Mouse (Mus musculus) CH12.LX (cell line): ENCODE data around the gene Sbpl. TPM values are rescaled to one million over a fixed set of nuclear protein-coding genes. Genes with fewer than 3 reads are reported as not detected.
"Not testable (repeated sequence)": the region's sequence is repeated elsewhere in the genome, so short reads cannot be mapped to it uniquely, and the experiment has no call there.

Experiments used
- DNase-seq: peaks from one replicate; pipeline ENCODE4 v3.0.0-alpha.2; 2013; ENCODE audit errors: extremely low read depth
- H3K27ac ChIP-seq: 2 replicates; pipeline ENCODE4 v1.5.1; 2012; ENCODE audit warnings: low read depth, mild to moderate bottlenecking, control low read depth, moderate library complexity; ENCODE audit not compliant: insufficient read depth
- H3K27me3 ChIP-seq: replicated peaks from 2 replicates; pipeline ENCODE3; 2012; ENCODE audit warnings: inconsistent platforms
- H3K36me3 ChIP-seq, 2 experiments: replicated peaks in 1 of 2; 2 replicates each; pipeline versions ENCODE3 to v1.6.1; 2012; ENCODE audit warnings: inconsistent platforms in 1 of 2, low read length in 1 of 2, mild to moderate bottlenecking in 1 of 2, mixed read lengths in 1 of 2, moderate library complexity in 1 of 2; ENCODE audit not compliant: control insufficient read depth in 1 of 2, insufficient read depth in 1 of 2
- H3K4me1 ChIP-seq, 2 experiments: 2 replicates each; pipeline ENCODE4 v1.6.1; 2012; ENCODE audit warnings: inconsistent platforms in 1 of 2, moderate library complexity in 1 of 2; ENCODE audit not compliant: insufficient read depth in 2 of 2, control insufficient read depth in 1 of 2
- H3K4me2 ChIP-seq: 2 replicates; pipeline ENCODE4 v1.6.1; 2012; ENCODE audit warnings: low read depth, mild to moderate bottlenecking, control low read depth; ENCODE audit not compliant: poor library complexity, insufficient read depth, severe bottlenecking
- H3K4me3 ChIP-seq, 3 experiments: fragments of 150-350 bp in 1 of 3; sonication (generic) in 1 of 3; replicated peaks in 1 of 3; 2 replicates each; pipeline versions ENCODE3 to v1.5.1; 2011 to 2012; ENCODE audit warnings: low read depth in 2 of 3, low read length in 2 of 3, mild to moderate bottlenecking in 2 of 3, moderate library complexity in 2 of 3, control low read depth in 1 of 3, improper control_type of control experiment in 1 of 3, inconsistent platforms in 1 of 3, mixed read lengths in 1 of 3; ENCODE audit not compliant: poor library complexity in 1 of 3
- H3K79me2 ChIP-seq: replicated peaks from 2 replicates; pipeline ENCODE4 v1.6.1; 2012; ENCODE audit warnings: mild to moderate bottlenecking, moderate library complexity; ENCODE audit not compliant: control insufficient read depth, poor library complexity, insufficient read depth, severe bottlenecking; ENCODE audit errors: extremely low read depth
- H3K9ac ChIP-seq: 2 replicates; pipeline ENCODE4 v1.6.1; 2012; ENCODE audit warnings: low read depth, mild to moderate bottlenecking, control low read depth, moderate library complexity; ENCODE audit not compliant: insufficient read depth
- H3K9me3 ChIP-seq: replicated peaks from 2 replicates; pipeline ENCODE3; 2012; ENCODE audit warnings: low read length, inconsistent platforms, mixed read lengths
- BHLHE40 ChIP-seq: IDR thresholded peaks from 2 replicates; pipeline ENCODE4 v1.6.1; 2011; ENCODE audit warnings: mild to moderate bottlenecking, low read depth, low read length, improper control_type of control experiment
- CHD1 ChIP-seq: IDR thresholded peaks from 2 replicates; pipeline ENCODE4 v1.6.1; 2012; ENCODE audit warnings: low read depth, low read length, improper control_type of control experiment, inconsistent platforms
- CHD2 ChIP-seq: IDR thresholded peaks from 2 replicates; pipeline ENCODE4 v1.6.1; 2011; ENCODE audit warnings: low read length, improper control_type of control experiment
- CTCF ChIP-seq, 2 experiments: IDR thresholded peaks in 1 of 2; conservative IDR thresholded peaks in 1 of 2; 2 replicates each; pipeline ENCODE4 v1.5.1; 2011 to 2012; ENCODE audit warnings: low read depth in 2 of 2, low read length in 2 of 2, improper control_type of control experiment in 1 of 2, inconsistent platforms in 1 of 2, mild to moderate bottlenecking in 1 of 2, moderate library complexity in 1 of 2
- ELF1 ChIP-seq: IDR thresholded peaks from 2 replicates; pipeline ENCODE4 v1.6.1; 2014; ENCODE audit warnings: low read depth, mild to moderate bottlenecking, inconsistent platforms, low read length, improper control_type of control experiment
- EP300 ChIP-seq: IDR thresholded peaks from 2 replicates; pipeline ENCODE4 v1.6.1; 2011; ENCODE audit warnings: low read length, improper control_type of control experiment
- GABPA ChIP-seq: IDR thresholded peaks from 2 replicates; pipeline ENCODE4 v1.6.1; 2012; ENCODE audit warnings: low read depth, low read length, improper control_type of control experiment, inconsistent platforms; ENCODE audit not compliant: insufficient replicate concordance
- IRF4 ChIP-seq: IDR thresholded peaks from 2 replicates; pipeline ENCODE4 v1.6.1; 2014; ENCODE audit warnings: low read depth, mild to moderate bottlenecking, inconsistent platforms, low read length, improper control_type of control experiment
- JUN ChIP-seq: IDR thresholded peaks from 2 replicates; pipeline ENCODE4 v1.6.1; 2011; ENCODE audit warnings: low read depth, mild to moderate bottlenecking, low read length, improper control_type of control experiment, moderate library complexity; ENCODE audit not compliant: insufficient read depth
- KAT2A ChIP-seq: IDR thresholded peaks from 2 replicates; pipeline ENCODE4 v1.6.1; 2012; ENCODE audit warnings: low read length, improper control_type of control experiment, inconsistent platforms; ENCODE audit not compliant: insufficient replicate concordance
- MAX ChIP-seq: IDR thresholded peaks from 2 replicates; pipeline ENCODE4 v1.6.1; 2011; ENCODE audit warnings: low read length, improper control_type of control experiment
- NRF1 ChIP-seq: IDR thresholded peaks from 2 replicates; pipeline ENCODE4 v1.6.1; 2014; ENCODE audit warnings: low read depth, mild to moderate bottlenecking, inconsistent platforms, low read length, improper control_type of control experiment, moderate library complexity
- PAX5 ChIP-seq: IDR thresholded peaks from 2 replicates; pipeline ENCODE4 v1.6.1; 2012; ENCODE audit warnings: low read length, inconsistent platforms, mixed read lengths
- POLR2A ChIP-seq: IDR thresholded peaks from 2 replicates; pipeline ENCODE4 v1.6.1; 2011; ENCODE audit warnings: low read depth, mild to moderate bottlenecking, improper control_type of control experiment, low read length
- RAD21 ChIP-seq: IDR thresholded peaks from 2 replicates; pipeline ENCODE4 v1.6.1; 2011; ENCODE audit warnings: low read depth, mild to moderate bottlenecking, low read length, improper control_type of control experiment, moderate library complexity
- RCOR1 ChIP-seq: conservative IDR thresholded peaks from 2 replicates; pipeline ENCODE4 v1.6.1; 2012; ENCODE audit warnings: low read depth, mild to moderate bottlenecking, inconsistent platforms, low read length, improper control_type of control experiment
- SIN3A ChIP-seq: IDR thresholded peaks from 2 replicates; pipeline ENCODE4 v1.6.1; 2012; ENCODE audit warnings: low read length, improper control_type of control experiment, inconsistent platforms
- SMC3 ChIP-seq: IDR thresholded peaks from 2 replicates; pipeline ENCODE4 v1.6.1; 2011; ENCODE audit warnings: low read depth, low read length, improper control_type of control experiment
- TBP ChIP-seq: conservative IDR thresholded peaks from 2 replicates; pipeline ENCODE4 v1.6.1; 2011; ENCODE audit warnings: low read depth, low read length, improper control_type of control experiment
- UBTF ChIP-seq: IDR thresholded peaks from 2 replicates; pipeline ENCODE4 v1.6.1; 2012; ENCODE audit warnings: low read depth, mild to moderate bottlenecking, inconsistent platforms, low read length, improper control_type of control experiment, moderate library complexity
- USF1 ChIP-seq: IDR thresholded peaks from 2 replicates; pipeline ENCODE4 v1.6.1; 2014; ENCODE audit warnings: low read depth, mild to moderate bottlenecking, inconsistent platforms, low read length, improper control_type of control experiment
- ZC3H11A ChIP-seq: IDR thresholded peaks from 2 replicates; pipeline ENCODE4 v1.6.1; 2012; ENCODE audit warnings: low read depth, mild to moderate bottlenecking, inconsistent platforms, low read length, improper control_type of control experiment
- ZKSCAN1 ChIP-seq: IDR thresholded peaks from 2 replicates; pipeline ENCODE4 v1.6.1; 2012; ENCODE audit warnings: low read depth, inconsistent platforms, low read length, improper control_type of control experiment, borderline replicate concordance
- ZNF384 ChIP-seq: IDR thresholded peaks from 2 replicates; pipeline ENCODE4 v1.6.1; 2012; ENCODE audit warnings: low read depth, low read length, improper control_type of control experiment, inconsistent platforms
- dilution Hi-C: fragments of 300-500 bp; cut with MboI; formaldehyde crosslinking; loops from 2 replicates; pipeline ENCODE4 v1.14.3; 2020; ENCODE audit warnings: low sequenced_read_pairs; ENCODE audit not compliant: extremely low pct_unique_long_range_greater_than_20kb, extremely low pct_ligation_motif_present
- in situ Hi-C: fragments of 300-500 bp; cut with MboI; formaldehyde crosslinking; loops from 3 replicates; pipeline ENCODE4 v1.14.3; 2019; ENCODE audit warnings: low sequenced_read_pairs, low pct_ligation_motif_present, low pct_unique_long_range_greater_than_20kb, mixed read lengths
- polyA plus RNA-seq: library from polyadenylated mRNA; unstranded; fragments of >175 nt; gene quantifications from 2 replicates; pipeline ENCODE4 v1.2.1, GENCODE M21; 2012; ENCODE audit warnings: low read depth; ENCODE audit not compliant: insufficient read length
- total RNA-seq, 2 experiments: library from RNA; depleted of rRNA; stranded (reverse); fragments of 300-350 nt in 1 of 2; fragments of >200 nt in 1 of 2; gene quantifications; 2 replicates each; pipeline ENCODE4 v1.2.3; 2012 to 2014

Gene Sbpl
- total and polyA plus RNA-seq, 3 experiments, result not detected

DNA sequence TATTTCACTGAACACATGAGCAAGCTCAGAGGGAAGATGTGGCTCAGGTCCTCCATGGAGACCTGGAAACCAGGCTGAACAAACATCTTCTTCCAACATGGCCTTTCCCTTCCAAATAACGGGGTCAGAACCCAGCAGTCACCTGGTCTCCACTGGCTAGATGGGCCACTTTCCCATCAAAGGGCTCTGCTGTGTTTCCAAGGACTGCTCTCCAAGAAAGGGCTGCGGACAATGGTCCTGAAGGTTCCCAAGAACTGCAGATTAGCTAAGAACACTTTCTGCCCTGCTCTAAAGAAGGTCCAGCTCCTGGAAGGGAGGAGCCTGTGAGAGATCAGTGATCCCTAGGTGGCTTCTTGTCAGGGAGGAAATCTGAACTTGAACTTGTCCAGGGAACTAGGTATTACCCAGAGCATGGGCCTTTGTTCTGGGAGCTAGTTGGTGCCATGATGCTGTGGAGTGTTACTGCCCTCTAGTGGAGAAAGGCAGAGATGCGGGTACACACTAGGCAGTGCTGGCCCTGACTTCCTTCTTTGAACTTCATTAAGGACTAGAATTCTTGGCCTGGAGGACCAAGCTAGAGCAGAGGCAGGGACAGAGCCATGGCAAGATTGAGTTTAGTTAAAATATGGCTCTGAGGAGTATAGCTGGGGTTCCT lies 5.1 kb upstream of the Sbpl start:
- Histone ChIP-seq H3K4me3 (no peak overlapping the region), H3K9me3 (no peaks in the 10 kb centered on the region), H3K36me3 (no peaks in the 10 kb centered on the region), H3K4me1 (peaks cover 0 to 5% of the 10 kb centered on the region in 2 experiments; a peak in 1 of 4 replicates), H3K27ac (no peak overlapping the region), H3K4me2 (no peak overlapping the region), H3K9ac (no peak overlapping the region), H3K79me2 (no peaks in the 10 kb centered on the region), H3K27me3 (peaks cover 7% of the 10 kb centered on the region)
- in situ Hi-C loops, result loop anchor here (10.0 kb wide), 3 partner anchors 95 to 295 kb away; partner anchors contain the start of genes Bicdl2, Flywch1 and Prss21
- peak; percentile 83 for DNase-seq
- dilution Hi-C loops, result no loop called here
- peak; percentile 99 for TF ChIP-seq RAD21
- TF ChIP-seq ZC3H11A, result peak; percentile 55
- TF ChIP-seq POLR2A, result no peak
- TF ChIP-seq ZKSCAN1, result no peak
- TF ChIP-seq ELF1, result peak; percentile 52
- peak; percentile 97 for TF ChIP-seq CTCF (conservative IDR thresholded peaks at IDR 0.05 in 1 of 2, IDR thresholded peaks at IDR 0.05 in 1 of 2; ENCODE audit: low read depth in 2 of 2, low read length in 2 of 2)
- peak; percentile 95 for TF ChIP-seq SMC3

DNA sequence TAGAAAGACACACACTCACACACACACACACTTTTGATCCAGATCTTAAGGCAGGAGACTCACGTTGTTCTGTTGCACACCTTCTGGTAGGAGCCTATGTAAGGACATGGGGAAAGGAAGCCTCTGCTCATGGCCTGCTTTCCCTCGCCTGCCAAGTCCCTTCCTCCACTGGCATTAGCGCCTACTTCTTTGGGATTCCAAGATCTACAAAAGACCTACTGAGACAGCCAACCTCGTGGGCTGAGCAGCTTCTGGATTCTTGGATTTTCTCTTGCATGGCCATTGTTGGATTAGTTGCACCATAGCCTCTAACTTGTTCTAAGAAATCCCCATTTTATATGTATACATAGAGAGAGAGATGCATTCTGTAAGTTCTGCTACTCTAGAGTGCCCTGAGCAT lies 4.2 kb downstream of the Sbpl start:
- dilution Hi-C loops, H3K79me2 ChIP-seq, H3K9me3 ChIP-seq, DNase-seq, H3K4me3 ChIP-seq, H3K4me1 ChIP-seq, H3K9ac ChIP-seq, in situ Hi-C loops, H3K4me2 ChIP-seq, H3K36me3 ChIP-seq, H3K27ac ChIP-seq: not testable (repeated sequence)
- H3K27me3 ChIP-seq, result peaks cover 14% of the 10 kb centered on the region

DNA sequence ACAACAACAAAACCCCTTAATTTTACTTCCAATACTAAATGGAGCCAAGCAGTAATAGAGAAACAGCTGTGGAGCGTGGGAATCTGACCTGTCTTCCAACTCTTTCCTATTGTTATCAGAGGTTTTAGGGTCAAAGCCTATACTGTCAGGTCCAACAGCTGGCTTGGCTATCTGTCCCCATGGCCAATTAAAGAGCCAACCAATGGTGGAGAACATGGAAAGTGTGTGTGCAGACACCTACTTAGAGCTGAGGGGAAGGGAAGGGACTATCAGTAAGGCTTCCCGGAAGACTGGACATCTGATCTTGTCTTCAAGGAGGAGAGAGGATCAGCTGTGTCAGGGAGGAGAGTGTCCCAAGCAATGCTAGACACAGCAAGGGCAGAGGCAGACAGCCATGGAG lies 6.0 kb downstream of the Sbpl start:
- Histone ChIP-seq H3K4me2 (no peak overlapping the region), H3K4me1 (no peaks in the 10 kb centered on the region), H3K36me3 (no peaks in the 10 kb centered on the region), H3K9ac (no peak overlapping the region), H3K27ac (no peak overlapping the region), H3K79me2 (no peaks in the 10 kb centered on the region), H3K9me3 (no peaks in the 10 kb centered on the region), H3K4me3 (no peak overlapping the region), H3K27me3 (peaks cover 6% of the 10 kb centered on the region)
- TF ChIP-seq JUN, result no peak
- no peak for TF ChIP-seq PAX5
- no peak for TF ChIP-seq CHD2
- no peak for TF ChIP-seq BHLHE40
- no peak for TF ChIP-seq RAD21
- no peak for TF ChIP-seq CHD1
- no peak for TF ChIP-seq ZNF384
- no peak for TF ChIP-seq KAT2A
- TF ChIP-seq RCOR1, result no peak
- no peak for TF ChIP-seq GABPA
- no peak for TF ChIP-seq SMC3
- TF ChIP-seq NRF1, result no peak
- TF ChIP-seq TBP, result no peak
- TF ChIP-seq UBTF, result no peak
- no peak for TF ChIP-seq USF1
- TF ChIP-seq ELF1, result no peak
- no peak for TF ChIP-seq IRF4
- TF ChIP-seq EP300, result no peak
- TF ChIP-seq MAX, result no peak
- no peak for TF ChIP-seq SIN3A
- DNase-seq, result no peak
- in situ Hi-C loops, result no loop called here
- dilution Hi-C loops, result no loop called here
